Mouse (Mus musculus) liver, embryonic 14.5 days (tissue): ENCODE data around the gene Nsrp1. TPM values are rescaled to one million over a fixed set of nuclear protein-coding genes. Genes with fewer than 3 reads are reported as not detected.

Experiments used
- ATAC-seq: fragments of 200-750 bp; cut with Nextera tagmentation; 2 replicates; pipeline ENCODE4 v1.8.0; 2017; ENCODE audit warnings: moderate number of reproducible peaks, mild to moderate bottlenecking, moderate library complexity; ENCODE audit not compliant: insufficient read depth
- DNase-seq, 3 experiments: peaks; one replicate each; pipeline ENCODE4 v3.0.0-alpha.2; 2012 to 2013; ENCODE audit warnings: low read depth in 3 of 3, low spot score in 3 of 3
- H3K27ac ChIP-seq: fragments of 300-500 bp; sonication (generic); 2 replicates; pipeline ENCODE4 v1.5.1; 2014; ENCODE audit warnings: moderate library complexity, mild to moderate bottlenecking, control low read depth, inconsistent platforms
- H3K27me3 ChIP-seq: fragments of 300-500 bp; sonication (generic); 2 replicates; pipeline ENCODE4 v1.6.1; 2014; ENCODE audit warnings: mild to moderate bottlenecking, low read length, moderate library complexity; ENCODE audit not compliant: control insufficient read depth, insufficient read depth
- H3K36me3 ChIP-seq: fragments of 300-500 bp; sonication (generic); replicated peaks from 2 replicates; pipeline ENCODE4 v1.6.1; 2014; ENCODE audit warnings: low read depth; ENCODE audit not compliant: control insufficient read depth, insufficient read depth
- H3K4me1 ChIP-seq, 2 experiments: fragments of 200-500 bp in 1 of 2; fragments of 300-500 bp in 1 of 2; sonication (generic) in 1 of 2; replicated peaks; 2 replicates each; pipeline ENCODE4 v1.6.1; 2012 to 2014; ENCODE audit warnings: antibody characterized with exemption in 1 of 2, inconsistent platforms in 1 of 2, low read length in 1 of 2; ENCODE audit not compliant: control insufficient read depth in 2 of 2, insufficient read depth in 2 of 2
- H3K4me2 ChIP-seq: fragments of 300-500 bp; sonication (generic); 2 replicates; pipeline ENCODE4 v1.6.1; 2014; ENCODE audit warnings: low read depth, mild to moderate bottlenecking, control low read depth, moderate library complexity
- H3K4me3 ChIP-seq, 2 experiments: fragments of 200-500 bp in 1 of 2; fragments of 300-500 bp in 1 of 2; sonication (generic) in 1 of 2; 2 replicates each; pipeline ENCODE4 v1.5.1; 2012 to 2014; ENCODE audit warnings: low read depth in 2 of 2, low read length in 2 of 2, mild to moderate bottlenecking in 2 of 2, control low read depth in 1 of 2, inconsistent platforms in 1 of 2, moderate library complexity in 1 of 2; ENCODE audit not compliant: insufficient read depth in 1 of 2
- H3K9ac ChIP-seq: fragments of 300-500 bp; sonication (generic); replicated peaks from 2 replicates; pipeline ENCODE4 v1.6.1; 2014; ENCODE audit warnings: mild to moderate bottlenecking, control low read depth, moderate library complexity
- H3K9me3 ChIP-seq: fragments of 300-500 bp; sonication (generic); 2 replicates; pipeline ENCODE4 v1.6.1; 2016; ENCODE audit warnings: low read length, mixed read lengths; ENCODE audit not compliant: control insufficient read depth
- CTCF ChIP-seq: IDR thresholded peaks from 2 replicates; pipeline ENCODE4 v1.5.1; 2016; ENCODE audit warnings: antibody characterized with exemption, low read depth, control low read depth
- EP300 ChIP-seq: IDR thresholded peaks from 2 replicates; pipeline ENCODE4 v1.6.1; 2016; ENCODE audit warnings: antibody characterized with exemption, low read depth
- WGBS: fragments of 180-500 bp; shearing (Covaris S2); extraction: QIAGEN DNeasy Blood & Tissue Kit; methylation state at CpG from one replicate; pipeline ENCODE4 v1.1.7; 2014; ENCODE audit not compliant: insufficient replicate concordance; 5-methylcytosine and 5-hydroxymethylcytosine counted together
- polyA plus RNA-seq, 2 experiments: library from polyadenylated mRNA; depleted of rRNA in 1 of 2; stranded (reverse) in 1 of 2; unstranded in 1 of 2; fragments of >200 nt; fragmentation: Nextera tagmentation in 1 of 2; extraction: Ambion mirVana in 1 of 2; gene quantifications; 2 replicates each; pipeline versions ENCODE4 v1.2.1 to v1.2.3; 2012 to 2014

Nsrp1 gene
- polyA plus RNA-seq, 2 experiments = 3.8 to 22.9 TPM

DNA sequence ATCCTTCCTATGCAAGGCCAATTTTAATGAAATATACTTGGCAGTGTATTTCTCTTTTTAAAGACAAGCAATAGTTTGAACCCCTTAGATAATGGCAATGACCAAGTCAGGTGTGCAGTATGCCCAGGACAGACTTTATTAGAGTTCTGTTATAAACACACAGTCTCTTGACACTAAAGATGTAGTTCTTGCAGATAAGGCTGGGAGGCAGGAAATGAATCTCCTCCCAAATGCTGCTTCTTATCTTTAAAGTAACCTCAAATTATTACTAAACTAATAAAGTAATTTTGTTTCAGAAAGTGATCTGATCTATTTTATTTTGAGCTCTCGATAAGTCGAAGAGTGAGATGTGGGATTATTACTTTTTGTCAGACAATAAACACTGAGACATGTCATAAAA, 14.8 kb downstream of the Nsrp1 start:
- H3K27me3 ChIP-seq = no peaks in the 10 kb centered on the region
- no peak overlapping the region for H3K4me2 ChIP-seq
- H3K36me3 ChIP-seq = no peaks in the 10 kb centered on the region
- 70% methylated on average over 2 of the region's 2 CpGs for WGBS
- ATAC-seq (no peak), DNase-seq (no peak)
- TF ChIP-seq EP300 (no peak), CTCF (no peak)
- no peak overlapping the region for H3K4me3 ChIP-seq
- no peaks in the 10 kb centered on the region for H3K9me3 ChIP-seq
- H3K9ac ChIP-seq = no peak overlapping the region
- H3K27ac ChIP-seq = no peak overlapping the region
- no peaks in the 10 kb centered on the region for H3K4me1 ChIP-seq

GRCm38 (mm10) chr11:77061951-77062350, 16.3 kb downstream of the Nsrp1 start:
- H3K27me3 ChIP-seq = no peaks in the 10 kb centered on the region
- 73% methylated on average over 5 of the region's 5 CpGs for WGBS
- TF ChIP-seq EP300 = no peak
- no peak for TF ChIP-seq CTCF
- H3K9me3 ChIP-seq = no peaks in the 10 kb centered on the region
- H3K4me3 ChIP-seq = no peak overlapping the region
- no peaks in the 10 kb centered on the region for H3K36me3 ChIP-seq
- no peak overlapping the region for H3K4me2 ChIP-seq
- H3K4me1 ChIP-seq = no peaks in the 10 kb centered on the region
- DNase-seq = no peak
- H3K27ac ChIP-seq = no peak overlapping the region
- no peak overlapping the region for H3K9ac ChIP-seq
- no peak for ATAC-seq

GRCm38 (mm10) chr11:77042816-77043215, 35.4 kb downstream of the Nsrp1 start:
- H3K4me1 ChIP-seq = no peaks in the 10 kb centered on the region
- H3K4me2 ChIP-seq = no peak overlapping the region
- no peaks in the 10 kb centered on the region for H3K9me3 ChIP-seq
- no peak for ATAC-seq
- no peak overlapping the region for H3K4me3 ChIP-seq
- H3K27ac ChIP-seq = no peak overlapping the region
- TF ChIP-seq EP300 (no peak), CTCF (no peak)
- 80% methylated on average over 2 of the region's 2 CpGs for WGBS
- no peak for DNase-seq
- H3K9ac ChIP-seq = no peak overlapping the region
- no peaks in the 10 kb centered on the region for H3K27me3 ChIP-seq
- peaks cover 12% of the 10 kb centered on the region for H3K36me3 ChIP-seq

GRCm38 (mm10) chr11:77041891-77042290, 36.3 kb downstream of the Nsrp1 start:
- H3K4me3 ChIP-seq = no peak overlapping the region
- H3K9me3 ChIP-seq = no peaks in the 10 kb centered on the region
- no peak overlapping the region for H3K4me2 ChIP-seq
- TF ChIP-seq EP300 = no peak
- TF ChIP-seq CTCF = no peak
- no peak for DNase-seq
- no peaks in the 10 kb centered on the region for H3K27me3 ChIP-seq
- H3K4me1 ChIP-seq = no peaks in the 10 kb centered on the region
- no peak overlapping the region for H3K9ac ChIP-seq
- no peak for ATAC-seq
- 77% methylated on average over 4 of the region's 4 CpGs for WGBS
- H3K27ac ChIP-seq = no peak overlapping the region
- peaks cover 10% of the 10 kb centered on the region for H3K36me3 ChIP-seq

- Histone ChIP-seq H3K9ac (no peak overlapping the region), H3K27ac (no peak overlapping the region), H3K36me3 (no peaks in the 10 kb centered on the region), H3K4me1 (no peaks in the 10 kb centered on the region), H3K4me3 (no peak overlapping the region), H3K9me3 (no peaks in the 10 kb centered on the region), H3K4me2 (no peak overlapping the region), H3K27me3 (no peaks in the 10 kb centered on the region)
- no peak for DNase-seq
- WGBS = 35% methylated on average over 14 of the region's 14 CpGs
- TF ChIP-seq EP300 = no peak
- TF ChIP-seq CTCF = no peak
- ATAC-seq = no peak
These were observed 46.9 kb downstream of the Nsrp1 start for GRCm38 (mm10) chr11:77031151-77031934.
